Mouse (Mus musculus) liver, postnatal 0 days (tissue): ENCODE measurements around the gene Zfp275.
"Not testable (repeated sequence)": the region's sequence is repeated elsewhere in the genome, so short reads cannot be mapped to it uniquely, and the experiment has no call there.

Source experiments
- CTCF ChIP-seq: sonication (generic); IDR thresholded peaks from 2 replicates; pipeline ENCODE4 v1.5.1; 2016; ENCODE audit warnings: antibody characterized with exemption, low read depth
- EP300 ChIP-seq: IDR thresholded peaks from 2 replicates; pipeline ENCODE4 v1.6.1; 2016; ENCODE audit warnings: antibody characterized with exemption, low read depth, mild to moderate bottlenecking

DNA sequence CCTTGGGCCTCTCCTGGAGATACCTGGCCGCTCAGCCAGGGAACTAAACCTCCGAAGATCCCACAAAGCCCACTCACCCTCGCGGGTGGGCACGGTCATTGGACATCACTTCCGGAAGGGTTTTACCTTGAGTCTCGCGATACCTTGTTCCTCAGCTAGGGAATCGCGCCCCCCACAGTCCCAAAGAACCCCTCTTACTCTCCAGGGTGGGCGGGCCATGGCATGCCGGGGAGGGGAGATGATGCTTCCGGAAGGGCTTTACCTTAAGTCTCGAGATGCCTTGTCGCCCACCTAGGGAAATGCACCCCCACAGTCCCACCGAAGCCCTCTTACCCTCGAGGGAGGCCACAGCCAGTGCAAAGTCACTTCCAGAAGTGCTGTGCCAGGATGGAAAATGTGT, 49.5 kb upstream of the Zfp275 start, which contains the start of the genes Xlr5a and Xlr5c:
- TF ChIP-seq CTCF, EP300: not testable (repeated sequence)
